Mouse (Mus musculus) layer of hippocampus, adult 11-12 months (tissue): ENCODE data around the gene Strip1.

Source experiments
- DNase-seq: peaks from one replicate; pipeline ENCODE4 v3.0.0; 2022; ENCODE audit warnings: low spot score

Gene Strip1

DNA sequence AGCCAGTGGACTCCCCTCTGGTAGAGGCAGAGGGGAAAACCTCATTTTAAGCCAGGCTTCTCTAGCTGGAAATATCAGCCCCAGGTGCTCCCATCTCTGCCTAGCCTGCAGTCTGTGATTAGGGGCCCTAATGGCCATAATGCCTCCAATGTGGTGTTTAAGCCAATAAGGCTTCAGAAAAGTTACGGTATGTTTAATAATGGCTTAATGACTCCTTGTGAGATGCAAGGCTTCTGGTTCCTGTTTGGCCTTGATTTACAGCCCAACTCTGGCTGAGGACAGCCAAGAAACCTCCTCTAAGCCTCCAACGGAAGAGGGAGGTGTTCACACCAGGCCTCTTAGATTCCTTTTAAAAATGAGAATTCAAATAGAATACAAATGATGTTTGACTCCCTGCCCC is 37.9 kb downstream of the Strip1 start:
- DNase-seq = no peak

DNA sequence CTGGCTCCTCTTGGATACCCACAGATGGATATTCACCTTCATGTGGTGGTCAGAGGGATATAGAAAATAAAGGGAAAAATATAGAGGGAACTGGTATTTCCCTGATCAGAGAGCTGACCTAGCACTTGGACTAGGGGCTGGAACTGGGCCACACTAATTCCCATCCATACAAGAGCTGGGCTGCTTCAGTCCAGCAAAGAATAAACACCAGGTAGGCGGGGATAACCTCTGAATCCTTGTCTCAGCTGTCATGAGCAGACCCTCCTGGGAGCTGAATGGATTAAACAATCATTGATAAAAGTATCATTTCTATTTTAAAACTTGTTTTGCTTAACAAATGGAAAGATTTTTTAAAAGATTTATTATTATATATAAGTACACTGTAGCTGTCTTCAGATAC is 39.9 kb downstream of the Strip1 start:
- DNase-seq = no peak

DNA sequence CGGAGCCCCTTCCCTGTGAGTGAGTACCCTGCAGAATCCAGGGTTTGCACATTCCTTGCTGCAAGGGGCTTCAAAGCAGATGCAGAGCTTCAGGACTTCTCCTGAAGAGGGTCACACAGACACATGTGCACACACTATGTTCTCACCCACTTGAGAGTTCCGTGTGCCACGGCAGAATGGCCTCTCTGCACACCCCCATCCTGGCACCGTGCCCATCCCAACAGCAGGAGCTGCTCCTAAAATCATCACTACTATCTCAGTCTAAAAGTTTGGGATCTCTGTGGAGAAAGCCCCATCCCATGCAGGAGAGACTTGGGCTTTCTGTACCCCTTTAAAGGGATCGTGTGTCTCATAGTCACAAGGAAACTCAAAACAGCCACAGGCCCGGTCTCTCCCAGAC is 45.0 kb downstream of the Strip1 start:
- DNase-seq = no peak

DNA sequence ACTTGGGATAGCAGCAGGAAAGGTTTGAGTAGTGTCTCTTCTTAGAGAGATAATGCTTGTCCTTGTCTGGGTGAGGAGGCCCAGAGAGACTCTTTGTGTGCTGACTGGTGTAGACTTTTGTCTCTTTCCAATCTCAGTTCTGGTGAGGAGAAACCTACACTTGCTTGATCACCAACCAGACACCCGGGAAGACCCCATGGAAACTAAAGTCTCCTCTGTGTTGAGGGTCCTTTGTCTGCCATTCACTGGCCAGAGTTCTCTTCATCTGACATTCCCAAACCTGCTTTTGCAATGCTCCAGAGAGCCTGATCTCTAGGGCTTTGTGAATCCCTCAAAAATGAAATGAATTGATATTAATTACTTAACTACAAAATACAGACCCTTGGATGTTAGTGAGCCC is 47.6 kb downstream of the Strip1 start:
- no peak for DNase-seq

DNA sequence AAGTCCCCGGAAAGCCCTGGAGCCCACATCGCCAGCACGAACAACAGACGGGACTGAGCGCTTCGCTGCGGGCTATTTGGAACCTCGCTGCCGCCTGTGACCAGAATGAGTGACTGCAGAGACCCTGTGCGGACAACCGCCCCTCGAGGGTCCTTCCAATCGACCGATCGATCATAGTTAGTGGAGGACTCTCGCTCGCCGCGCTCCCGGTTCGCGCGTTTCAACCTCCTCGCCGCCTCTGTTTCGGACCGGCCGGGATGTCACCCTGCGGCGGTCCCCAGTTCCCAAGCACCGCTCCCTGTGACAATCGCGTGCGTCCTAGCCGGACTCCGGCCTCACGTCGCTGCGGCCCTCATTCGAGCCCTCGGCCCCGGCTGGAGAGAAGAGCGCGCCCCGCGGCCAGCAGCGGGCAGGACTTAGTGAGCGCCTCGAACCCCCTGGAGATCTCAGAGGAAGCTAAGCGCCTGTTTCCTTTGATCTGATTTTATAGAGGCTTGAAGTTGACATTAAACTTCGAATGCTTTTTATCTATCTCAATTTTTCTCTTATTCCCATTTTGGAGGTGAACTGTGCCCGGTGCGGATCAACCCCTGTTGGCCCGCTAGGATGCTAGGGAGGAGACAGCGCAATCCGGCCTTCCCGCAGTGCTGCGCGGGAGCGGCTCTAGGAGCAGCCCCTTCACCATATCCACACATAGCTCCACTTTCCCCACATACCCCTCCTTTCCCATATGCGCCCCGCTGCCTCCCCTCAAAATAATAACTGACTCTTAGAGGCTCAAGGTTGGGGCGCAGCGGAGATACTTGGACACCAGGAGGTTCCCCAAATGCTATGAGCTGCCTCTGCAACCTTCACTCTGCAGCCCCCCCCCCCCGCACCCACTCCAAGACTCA is 48.4 kb downstream of the Strip1 start:
- DNase-seq = no peak

DNA sequence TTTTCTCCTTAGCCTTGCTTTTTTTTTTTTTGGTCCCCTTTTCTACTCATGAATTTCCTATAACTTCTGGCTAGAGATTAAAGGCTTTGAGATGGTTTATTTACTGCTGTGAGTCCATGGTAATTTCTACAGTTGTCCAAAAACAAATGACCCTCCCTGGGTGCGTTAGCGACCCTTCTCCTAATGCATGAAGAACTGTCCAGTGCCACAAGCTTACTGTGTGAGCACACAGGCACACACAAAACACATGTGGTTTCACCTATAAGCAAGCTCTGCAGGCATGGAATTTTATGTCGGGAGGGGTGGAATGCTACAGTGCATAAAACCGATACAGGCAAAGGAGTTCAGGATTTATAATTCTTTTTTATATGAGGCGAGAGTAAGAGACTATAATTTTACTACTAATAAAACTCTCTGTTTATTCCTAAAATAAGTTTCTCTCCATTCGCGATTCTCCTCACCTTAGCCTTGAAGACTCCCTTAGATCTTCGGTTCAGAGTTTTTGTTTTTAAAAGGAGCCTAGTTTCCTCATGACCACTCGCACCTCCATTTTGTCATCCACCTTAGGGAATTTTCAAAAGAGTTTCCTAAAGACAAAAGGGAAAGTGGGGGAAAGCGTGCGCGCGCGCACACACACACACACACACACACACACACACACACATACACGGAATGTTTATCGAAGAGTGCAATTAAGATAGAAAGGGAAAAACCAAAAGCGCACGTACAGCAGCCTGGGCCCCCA is 49.2 kb downstream of the Strip1 start:
- no peak for DNase-seq

DNA sequence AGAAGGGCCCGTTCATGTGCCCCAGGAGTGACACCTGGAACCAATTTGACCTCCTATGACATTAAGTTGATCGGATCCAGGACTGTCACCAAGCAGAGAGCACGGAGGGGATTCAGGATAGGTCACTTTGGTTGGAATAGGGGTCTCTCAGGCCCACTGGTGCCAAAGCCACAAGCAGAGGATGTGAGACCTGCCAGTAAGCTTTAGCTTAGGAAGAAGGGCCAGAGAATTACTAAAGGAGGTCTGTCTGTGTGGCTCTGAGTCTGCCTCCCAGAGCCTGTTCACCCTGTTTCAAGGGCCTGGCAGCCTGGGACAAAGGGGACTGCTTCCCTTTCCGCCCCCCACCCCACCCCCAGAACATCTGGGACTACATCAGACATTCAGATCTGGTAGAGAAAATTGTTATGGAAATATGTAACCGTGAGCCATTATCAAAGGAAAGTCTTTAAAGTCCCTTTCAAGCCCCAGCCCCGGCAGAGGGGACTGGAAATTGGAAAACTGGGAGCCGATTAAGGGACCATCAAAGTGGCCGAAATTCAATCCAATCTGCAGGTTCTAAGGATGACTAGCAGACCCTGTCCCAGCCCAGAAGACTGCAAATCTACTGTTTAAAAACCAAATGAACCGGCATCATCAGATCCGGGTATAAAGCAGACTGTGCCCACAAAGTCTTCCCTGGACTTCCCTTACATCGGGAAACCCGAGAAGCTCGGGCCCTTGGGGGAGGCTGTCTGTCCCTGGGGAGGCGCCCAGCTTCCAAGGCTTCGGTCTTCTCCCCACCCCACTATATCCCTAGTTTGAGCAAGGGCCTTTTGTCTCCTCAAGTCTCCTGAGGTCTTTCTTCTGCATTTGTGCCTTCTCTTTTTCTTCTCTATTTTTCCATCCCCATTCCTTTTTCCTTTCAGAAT is 50.1 kb downstream of the Strip1 start:
- DNase-seq = no peak

DNA sequence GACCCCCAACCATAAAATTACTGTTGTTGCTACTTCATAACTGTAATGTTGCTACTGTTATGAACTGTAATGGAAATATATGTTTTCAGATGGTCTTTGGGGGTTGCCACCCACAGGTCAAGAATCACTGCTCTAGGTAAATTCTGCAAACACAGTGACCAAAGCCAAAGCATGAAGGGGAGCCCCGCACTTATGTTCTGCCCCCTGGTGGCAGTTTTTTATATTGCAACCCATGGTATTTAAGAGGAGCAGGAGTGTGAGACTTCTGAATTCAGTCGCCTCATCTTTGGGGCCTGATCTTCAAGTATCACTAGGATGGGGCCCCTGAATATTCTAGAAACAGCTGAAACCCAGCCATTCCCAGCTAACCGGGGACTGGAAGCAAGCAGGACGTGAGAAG is 52.0 kb downstream of the Strip1 start:
- DNase-seq = peak; percentile 82

DNA sequence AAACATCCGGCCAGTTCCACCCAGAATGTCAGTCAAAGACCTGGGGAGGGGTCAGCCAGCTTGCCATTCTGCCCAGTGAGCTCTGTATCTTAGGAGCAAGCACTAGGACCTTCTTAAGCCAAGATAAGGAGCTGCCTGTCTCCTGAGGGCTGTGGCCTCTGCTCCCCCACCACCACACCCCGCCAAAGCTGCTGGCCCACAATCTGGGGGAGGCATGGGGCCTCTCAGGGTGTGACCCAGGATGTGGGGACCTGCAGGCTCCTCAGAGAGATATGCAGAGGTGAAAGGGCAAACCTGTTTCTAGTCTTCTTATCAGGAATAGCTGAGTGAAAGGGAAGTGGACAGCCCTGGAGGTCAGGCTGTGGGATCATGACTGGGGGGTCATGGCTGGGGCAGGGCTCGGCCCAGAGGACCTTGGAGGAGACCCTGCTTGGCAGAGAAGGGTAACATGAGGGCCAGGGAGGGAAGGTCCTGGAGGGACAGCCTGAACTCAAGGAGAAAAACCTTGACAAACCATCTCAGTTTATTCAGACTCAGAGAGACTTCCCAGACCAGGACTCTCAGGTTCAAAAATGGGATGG is 53.6 kb downstream of the Strip1 start:
- no peak for DNase-seq

DNA sequence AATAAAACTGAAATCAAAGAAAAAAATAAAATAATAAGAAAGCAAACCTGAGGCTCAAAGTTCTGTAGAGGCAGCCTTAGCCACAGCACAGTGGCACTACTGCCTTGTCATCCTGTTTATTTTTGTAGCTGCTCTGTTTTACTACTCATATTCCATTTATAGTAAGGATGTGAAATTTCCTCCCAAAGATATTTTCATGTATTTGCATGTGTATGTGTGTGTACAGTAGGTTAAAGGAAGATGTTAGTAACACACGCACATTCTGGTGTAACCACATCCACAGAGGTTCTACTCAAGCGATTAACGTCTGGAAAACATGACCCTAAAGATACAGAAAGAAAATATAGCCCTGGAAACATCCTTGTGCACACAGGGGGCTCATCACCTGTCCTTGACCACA is 54.7 kb downstream of the Strip1 start:
- no peak for DNase-seq

DNA sequence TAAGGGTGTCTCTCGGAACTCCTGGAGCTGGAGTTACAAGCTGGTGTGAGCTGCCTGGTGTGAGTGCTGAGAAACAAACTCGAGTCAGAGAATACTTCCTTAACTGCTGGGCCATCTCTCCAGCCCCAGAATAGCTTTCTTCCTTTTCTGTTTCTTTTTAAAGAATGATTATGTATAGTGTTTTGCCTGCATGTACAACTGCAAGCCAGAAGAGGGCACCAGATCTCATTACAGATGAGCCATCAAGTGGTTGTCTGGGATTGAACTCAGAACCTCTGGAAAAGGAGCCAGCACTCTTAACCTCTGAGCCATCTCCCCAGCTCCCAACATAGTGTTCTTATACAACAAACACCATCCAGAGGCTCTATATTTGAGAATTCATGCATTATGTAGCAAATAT is 60.3 kb downstream of the Strip1 start:
- DNase-seq = no peak

DNA sequence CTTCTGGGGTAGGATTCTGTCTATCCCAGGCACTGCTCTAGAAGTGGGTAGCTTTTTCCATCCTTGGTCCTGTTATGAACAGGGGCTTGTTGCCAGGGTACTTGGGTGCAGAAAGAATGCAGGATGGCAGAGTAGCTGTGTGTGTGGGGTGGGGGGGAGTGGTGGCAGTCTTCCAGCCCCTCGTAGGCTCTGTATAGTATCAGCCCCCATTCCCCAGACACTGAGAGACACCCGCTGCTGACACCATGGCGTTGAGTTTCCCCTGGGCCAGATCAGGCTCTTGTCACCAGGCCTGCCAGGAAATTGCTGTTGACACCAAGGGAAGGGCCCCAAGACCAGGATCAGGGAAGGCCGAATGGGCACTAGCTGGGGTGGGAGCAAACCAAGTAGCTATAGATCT is 62.8 kb downstream of the Strip1 start:
- DNase-seq = no peak

DNA sequence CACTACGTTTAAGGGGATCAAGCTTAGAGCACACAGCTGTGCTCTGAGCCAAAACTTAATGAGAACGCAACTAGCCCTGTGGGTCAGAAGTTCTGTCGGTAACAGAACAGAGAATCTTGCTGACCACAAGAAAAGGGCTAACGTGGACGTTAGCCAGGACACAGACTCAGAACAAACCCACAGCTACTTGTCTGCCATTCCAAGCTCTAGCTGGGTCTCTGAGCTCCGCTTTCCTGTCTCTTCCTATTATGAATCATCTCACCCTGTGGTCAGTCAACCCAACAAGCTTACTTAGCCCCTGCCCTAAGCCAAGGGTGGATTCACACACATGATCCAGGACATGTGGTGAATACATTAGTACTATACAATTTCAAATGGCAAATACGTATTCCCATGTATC is 63.7 kb downstream of the Strip1 start:
- no peak for DNase-seq

DNA sequence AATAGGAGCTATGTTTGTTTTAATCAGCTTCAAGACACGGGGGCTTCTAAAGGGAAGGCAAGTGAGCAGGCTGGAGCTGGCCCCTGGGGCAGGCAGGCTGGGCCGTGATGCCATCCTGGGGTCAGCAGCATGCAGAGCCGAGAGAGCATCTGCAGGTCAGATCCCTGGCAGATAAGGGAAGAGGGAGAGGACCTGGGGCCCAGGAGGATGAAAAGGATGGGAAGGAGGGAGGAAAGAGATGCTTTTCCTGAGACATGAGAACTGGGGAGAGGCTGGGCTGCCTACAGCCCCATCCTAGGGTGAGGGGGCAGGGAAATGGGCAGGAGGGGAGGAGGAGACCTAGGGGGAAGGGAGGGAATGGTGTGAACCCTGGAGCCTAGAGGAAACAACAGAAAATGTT is 66.2 kb downstream of the Strip1 start:
- DNase-seq = no peak

DNA sequence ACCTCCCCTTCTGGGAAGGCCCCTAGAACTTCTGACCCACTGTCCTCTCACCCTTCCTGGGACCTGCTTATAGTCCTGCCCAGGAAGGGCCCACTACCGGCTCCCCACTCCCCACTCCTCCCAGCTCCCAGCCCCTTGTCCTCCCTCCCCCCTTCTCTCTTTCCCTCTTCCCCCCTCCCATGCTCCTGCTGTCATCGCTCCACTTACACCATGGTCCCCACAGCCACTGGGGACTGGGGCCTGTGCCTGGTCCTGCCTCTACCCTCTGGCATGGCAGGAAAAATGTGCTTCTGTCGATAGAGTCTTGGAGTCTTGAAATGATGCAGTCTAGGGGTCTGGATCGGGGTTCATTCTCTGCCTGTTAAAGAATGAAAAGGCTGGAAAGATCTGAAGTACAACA is 67.6 kb downstream of the Strip1 start:
- DNase-seq = no peak

DNA sequence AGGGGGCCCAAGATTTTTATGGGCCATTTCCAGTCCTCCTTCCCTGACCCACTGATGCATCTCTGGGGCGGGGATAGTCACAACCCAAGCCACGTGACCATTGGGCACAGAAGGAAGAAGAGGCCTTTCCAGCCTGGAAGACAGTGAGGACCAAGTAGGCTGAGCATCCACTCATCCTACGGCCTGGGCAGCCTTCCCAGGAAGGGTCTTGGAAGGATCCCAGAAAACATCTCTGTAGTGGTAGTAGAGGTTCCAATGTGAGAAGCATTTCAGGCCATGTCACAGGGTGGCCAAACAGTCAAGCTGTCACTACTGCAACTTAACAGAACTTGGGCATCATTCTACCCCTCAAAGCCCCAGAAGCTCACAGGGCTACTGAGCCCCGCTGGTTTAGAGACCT is 68.9 kb downstream of the Strip1 start:
- DNase-seq = no peak
